10 mouse cellular contexts compared by ENCODE assay signal in genomic region chr8:120293421-120294357, GRCm38 (mm10).
DNase-seq lines count a peak whose midpoint lies in the region; ATAC-seq and TF ChIP-seq lines count a peak whose summit lies in the region.
"Had no signal": no experiment of that assay in that cellular context is flagged by ENCODE, and none has a peak within 500 bp of the region (broad histone marks: within the 10 kb centered on the region; RNA-seq: fewer than 3 reads in every experiment).

No protein-coding gene starts in this region.

- no peaks in the 10 kb centered on the region for H3K9me3 ChIP-seq in forebrain, embryonic 11.5 days (ENCODE audit: control insufficient read depth, low read length)
- no peaks in the 10 kb centered on the region for H3K9me3 ChIP-seq in liver, embryonic 12.5 days (replicated peaks)

- no peaks in the 10 kb centered on the region for H3K36me3 ChIP-seq in forebrain, embryonic 11.5 days (ENCODE audit: control insufficient read depth, insufficient read depth, low read length)
- H3K36me3 ChIP-seq in liver, embryonic 12.5 days, result 0 out of 2 replicates have a peak, but pooled peaks cover 3% of the 10 kb centered on the region

- peaks cover 73% of the 10 kb centered on the region for H3K4me1 ChIP-seq in forebrain, embryonic 11.5 days (replicated peaks; ENCODE audit: control insufficient read depth, insufficient read depth, low read length)
- peaks cover 97% of the 10 kb centered on the region for H3K4me1 ChIP-seq in liver, embryonic 12.5 days

- ATAC-seq in forebrain, embryonic 11.5 days (replicated peaks; ENCODE audit: low FRiP score), result peak; percentile 61
- peak; percentile 87 for ATAC-seq in liver, embryonic 12.5 days
- ATAC-seq: Patski had no signal

- DNase-seq in layer of hippocampus, adult 2 months (ENCODE audit: low spot score in 2 of 2), result peak in 1 of 2 experiments; percentile 10
- DNase-seq in layer of hippocampus, postnatal 25 days (ENCODE audit: extremely low spot score in 1 of 2, low spot score in 1 of 2), result no peak
- peak; percentile 81 for DNase-seq in forebrain, embryonic 11.5 days (ENCODE audit: low spot score)
- peak; percentile 63 for DNase-seq in retina, postnatal 1 day
- no peak for DNase-seq in layer of hippocampus, adult 8-10 months (ENCODE audit: low spot score in 2 of 2)
- no peak for DNase-seq in right cerebral cortex, postnatal 10 days (ENCODE audit: low spot score in 2 of 2)
- DNase-seq in right cerebral cortex, postnatal 4 days, result no peak

- peaks cover 6% of the 10 kb centered on the region for H3K27me3 ChIP-seq in forebrain, embryonic 11.5 days (ENCODE audit: control insufficient read depth, insufficient read depth, low read length)
- H3K27me3 ChIP-seq in liver, embryonic 12.5 days (replicated peaks), result no peaks in the 10 kb centered on the region
- H3K27me3 ChIP-seq: Patski had no signal

- H3K9ac ChIP-seq in forebrain, embryonic 11.5 days (ENCODE audit: low read length), result peak overlapping the region; percentile 43
- H3K9ac ChIP-seq in liver, embryonic 12.5 days, result peak overlapping the region; percentile 82

- no peak for TF ChIP-seq CTCF in layer of hippocampus, adult 2 months (conservative IDR thresholded peaks at IDR 0.05)

- H3K4me2 ChIP-seq in forebrain, embryonic 11.5 days (ENCODE audit: low read depth, low read length, severe bottlenecking), result peak overlapping the region; percentile 26; the same call in 1 of the 2 replicates
- peak overlapping the region; percentile 86 for H3K4me2 ChIP-seq in liver, embryonic 12.5 days

- H3K4me3 ChIP-seq in layer of hippocampus, adult 2 months, result no peak overlapping the region
- no peak overlapping the region for H3K4me3 ChIP-seq in forebrain, embryonic 11.5 days (ENCODE audit: low read depth, low read length)
- H3K4me3 ChIP-seq in liver, embryonic 12.5 days, result peak overlapping the region; percentile 62
- H3K4me3 ChIP-seq: myocyte had no signal

- 17% methylated on average over 18 of the region's 18 CpGs for WGBS in forebrain, embryonic 11.5 days
- 14% methylated on average over 18 of the region's 18 CpGs for WGBS in liver, embryonic 12.5 days (ENCODE audit: insufficient replicate concordance)

- H3K27ac ChIP-seq in layer of hippocampus, adult 2 months, result peak overlapping the region; percentile 91
- peak overlapping the region; percentile 86 for H3K27ac ChIP-seq in forebrain, embryonic 11.5 days (ENCODE audit: low read depth, low read length)
- H3K27ac ChIP-seq in liver, embryonic 12.5 days, result peak overlapping the region; percentile 100

Comparison
In these comparisons a context has a peak if more than half of its experiments do, and no peak if none do; other contexts are left out.
1. DNase-seq: peak in forebrain, embryonic 11.5 days (single experiment) and retina, postnatal 1 day (single experiment); none in layer of hippocampus, postnatal 25 days (0 of 2), layer of hippocampus, adult 8-10 months (0 of 2), right cerebral cortex, postnatal 10 days (0 of 2) and right cerebral cortex, postnatal 4 days (single experiment).
2. Peak in every context shown above with its lines, with median percentiles within 50 percentile points of each other: H3K27ac ChIP-seq.